Mouse (Mus musculus) forebrain, postnatal 0 days (tissue): ENCODE measurements around the gene Gm45808. TPM values are rescaled to one million over a fixed set of nuclear protein-coding genes. Genes with fewer than 3 reads are reported as not detected.

Experiments
- ATAC-seq: fragments of 200-750 bp; cut with Nextera tagmentation; 2 replicates; pipeline ENCODE4 v1.8.0; 2017; ENCODE audit warnings: mild to moderate bottlenecking, moderate library complexity
- DNase-seq: peaks from one replicate; pipeline ENCODE4 v3.0.0-alpha.2; 2015
- H3K27ac ChIP-seq: fragments of 300-500 bp; sonication (generic); 2 replicates; pipeline ENCODE4 v1.5.1; 2014; ENCODE audit warnings: low read depth, mild to moderate bottlenecking, antibody characterized with exemption, low read length, moderate library complexity, mixed read lengths
- H3K27me3 ChIP-seq: fragments of 300-500 bp; sonication (generic); 2 replicates; pipeline ENCODE4 v1.6.1; 2014; ENCODE audit warnings: mild to moderate bottlenecking, low read length, mixed read lengths; ENCODE audit not compliant: insufficient read depth
- H3K36me3 ChIP-seq: fragments of 300-500 bp; sonication (generic); 2 replicates; pipeline ENCODE4 v1.6.1; 2014; ENCODE audit warnings: mild to moderate bottlenecking, moderate library complexity; ENCODE audit not compliant: insufficient read depth
- H3K4me1 ChIP-seq: fragments of 300-500 bp; sonication (generic); 2 replicates; pipeline ENCODE4 v1.6.1; 2014; ENCODE audit warnings: antibody characterized with exemption; ENCODE audit not compliant: insufficient read depth
- H3K4me2 ChIP-seq: fragments of 300-500 bp; sonication (generic); 2 replicates; pipeline ENCODE4 v1.6.1; 2014; ENCODE audit warnings: low read depth, mild to moderate bottlenecking, moderate library complexity
- H3K4me3 ChIP-seq: fragments of 300-500 bp; sonication (generic); 2 replicates; pipeline ENCODE4 v1.5.1; 2014; ENCODE audit warnings: low read depth, low read length, mixed read lengths
- H3K9ac ChIP-seq: fragments of 300-500 bp; sonication (generic); 2 replicates; pipeline ENCODE4 v1.6.1; 2014; ENCODE audit warnings: mild to moderate bottlenecking
- H3K9me3 ChIP-seq: fragments of 300-500 bp; sonication (generic); 2 replicates; pipeline ENCODE4 v1.6.1; 2016; ENCODE audit warnings: low read length
- CTCF ChIP-seq: sonication (generic); IDR thresholded peaks from 2 replicates; pipeline ENCODE4 v1.5.1; 2016; ENCODE audit warnings: antibody characterized with exemption, control low read depth, low read depth
- WGBS: fragments of 180-500 bp; shearing (Covaris S2); extraction: QIAGEN DNeasy Blood & Tissue Kit; methylation state at CpG from one replicate; pipeline ENCODE4 v1.1.7; 2014; 5-methylcytosine and 5-hydroxymethylcytosine counted together
- polyA plus RNA-seq: library from polyadenylated mRNA; unstranded; fragments of >200 nt; fragmentation: Nextera tagmentation; extraction: Ambion mirVana; gene quantifications from 2 replicates; pipeline ENCODE4 v1.2.1, GENCODE M21; 2015
- total RNA-seq: library from RNA; depleted of rRNA; stranded (reverse); fragments of >200 nt; gene quantifications from 2 replicates; pipeline ENCODE4 v1.2.3, GENCODE M21; 2014

The Gm45808 gene
- total and polyA plus RNA-seq, 2 experiments from 2014 or later: not detected

- H3K9ac ChIP-seq: no peak overlapping the region
- peaks cover 25% of the 10 kb centered on the region for H3K36me3 ChIP-seq
- DNase-seq (peak; percentile 33), ATAC-seq (peak; percentile 66)
- H3K4me1 ChIP-seq: no peaks in the 10 kb centered on the region
- no peaks in the 10 kb centered on the region for H3K9me3 ChIP-seq
- whole genome bisulfite sequencing: 43% methylated on average over 11 of the region's 11 CpGs
- no peak overlapping the region for H3K4me3 ChIP-seq
- H3K27me3 ChIP-seq: no peaks in the 10 kb centered on the region
- H3K27ac ChIP-seq: no peak overlapping the region
- TF ChIP-seq CTCF: peak; percentile 55
- H3K4me2 ChIP-seq: no peak overlapping the region
Measured at GRCm38 (mm10) chr7:45447325-45447990, 39.2 kb downstream of the Gm45808 start.

GRCm38 (mm10) chr7:45446589-45446988, 40.0 kb downstream of the Gm45808 start:
- Histone ChIP-seq H3K9me3 (no peaks in the 10 kb centered on the region), H3K9ac (no peak overlapping the region), H3K4me1 (no peaks in the 10 kb centered on the region), H3K27ac (no peak overlapping the region), H3K36me3 (peaks cover 22% of the 10 kb centered on the region), H3K27me3 (no peaks in the 10 kb centered on the region), H3K4me2 (no peak overlapping the region), H3K4me3 (no peak overlapping the region)
- no peak for TF ChIP-seq CTCF
- DNase-seq (no peak), ATAC-seq (no peak)

GRCm38 (mm10) chr7:45443526-45444420, 42.8 kb downstream of the Gm45808 start:
- no peak overlapping the region for H3K9ac ChIP-seq
- no peak overlapping the region for H3K27ac ChIP-seq
- no peak overlapping the region for H3K4me3 ChIP-seq
- ATAC-seq (no peak), DNase-seq (no peak)
- WGBS: 91% methylated on average over 22 of the region's 22 CpGs
- H3K4me2 ChIP-seq: no peak overlapping the region
- H3K4me1 ChIP-seq: no peaks in the 10 kb centered on the region
- no peak for TF ChIP-seq CTCF
- H3K9me3 ChIP-seq: no peaks in the 10 kb centered on the region
- H3K36me3 ChIP-seq: peaks cover 18% of the 10 kb centered on the region
- H3K27me3 ChIP-seq: no peaks in the 10 kb centered on the region

- no peak for DNase-seq
- Histone ChIP-seq H3K9me3 (no peaks in the 10 kb centered on the region), H3K36me3 (no peaks in the 10 kb centered on the region), H3K27me3 (no peaks in the 10 kb centered on the region), H3K9ac (no peak within 1 kb of the TSS), H3K4me2 (no peak within 1 kb of the TSS), H3K27ac (no peak within 1 kb of the TSS), H3K4me3 (no peak within 1 kb of the TSS), H3K4me1 (peaks cover 19% of the 10 kb centered on the region)
- WGBS: 25% methylated on average over 19 of the region's 19 CpGs
- ATAC-seq: no peak
- 0 out of 2 replicates have a peak, but pooled peaks have one; percentile 6 for TF ChIP-seq CTCF
Measured at GRCm38 (mm10) chr7:45437521-45438276, 48.9 kb downstream of the Gm45808 start, which contains the start of gene Ruvbl2. TSS of gene Ruvbl2 (minus strand) at chr7:45438096.

GRCm38 (mm10) chr7:45437046-45437445, 49.6 kb downstream of the Gm45808 start:
- no peak for ATAC-seq
- Histone ChIP-seq H3K36me3 (no peaks in the 10 kb centered on the region), H3K9me3 (no peaks in the 10 kb centered on the region), H3K9ac (no peak overlapping the region), H3K4me2 (no peak overlapping the region), H3K4me1 (peaks cover 19% of the 10 kb centered on the region), H3K27me3 (no peaks in the 10 kb centered on the region), H3K4me3 (no peak overlapping the region), H3K27ac (no peak overlapping the region)
- DNase-seq: no peak
- no peak for TF ChIP-seq CTCF
- 34% methylated on average over 6 of the region's 6 CpGs for WGBS

GRCm38 (mm10) chr7:45436444-45436843, 50.2 kb downstream of the Gm45808 start:
- 93% methylated on average over 5 of the region's 5 CpGs for WGBS
- H3K4me3 ChIP-seq: no peak overlapping the region
- DNase-seq: no peak
- no peaks in the 10 kb centered on the region for H3K27me3 ChIP-seq
- no peak overlapping the region for H3K4me2 ChIP-seq
- ATAC-seq: no peak
- H3K4me1 ChIP-seq: peaks cover 19% of the 10 kb centered on the region
- H3K36me3 ChIP-seq: no peaks in the 10 kb centered on the region
- TF ChIP-seq CTCF: no peak
- H3K27ac ChIP-seq: no peak overlapping the region
- no peaks in the 10 kb centered on the region for H3K9me3 ChIP-seq
- H3K9ac ChIP-seq: no peak overlapping the region
